Mouse (Mus musculus): ENCODE results near the gene Gatb. TPM values are rescaled to one million over a fixed set of nuclear protein-coding genes. Genes with fewer than 3 reads are reported as not detected.

The Gatb gene
- polyA plus RNA-seq, 1 experiment from 2014 or later: 23.2 TPM

GRCm38 (mm10) chr3:85635591-85635990, 61.7 kb downstream of the Gatb start:
- 94% methylated on average over 2 of the region's 2 CpGs for WGBS

DNA sequence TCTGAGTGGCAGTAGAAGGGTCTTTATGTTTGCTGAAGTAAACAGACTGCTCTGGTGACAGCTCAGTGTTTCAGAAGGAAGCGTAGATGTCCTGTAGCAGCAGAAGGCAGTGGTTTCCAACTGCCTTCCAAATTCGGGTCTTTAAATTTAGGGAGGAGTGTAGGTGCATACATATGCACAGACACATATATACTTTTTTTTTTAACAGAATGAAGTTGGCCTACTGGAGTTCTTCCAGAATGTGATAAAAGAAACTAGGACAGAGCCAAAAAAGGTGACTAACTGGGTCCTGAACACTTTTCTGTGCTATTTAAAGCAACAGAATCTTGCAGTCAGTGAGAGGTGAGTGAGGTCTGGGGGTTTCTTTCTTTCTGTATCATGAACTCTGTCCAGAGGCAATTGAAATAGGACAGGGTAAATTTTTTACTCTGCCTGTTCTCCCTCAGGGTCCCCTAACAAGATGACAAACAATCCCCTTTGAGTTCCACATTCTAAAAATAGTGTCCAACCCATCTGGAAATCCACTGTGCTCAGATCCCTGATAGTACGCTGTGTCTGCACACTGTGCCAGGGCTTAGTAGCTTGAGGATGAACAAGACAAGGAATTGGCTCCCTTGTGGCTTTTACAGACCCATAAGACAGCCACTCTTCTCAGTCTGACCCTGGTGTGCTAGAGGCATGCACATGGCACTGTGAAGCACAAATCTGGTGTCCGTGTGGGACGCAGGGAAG, 63.0 kb downstream of the Gatb start:
- Histone ChIP-seq H3K4me1 (ENCODE audit: control insufficient read depth, insufficient read depth, low read length) (no peaks in the 10 kb centered on the region), H3K4me2 (ENCODE audit: low read length) (no peak overlapping the region), H3K4me3 (ENCODE audit: low read depth, low read length) (no peak overlapping the region), H3K9me3 (replicated peaks; ENCODE audit: control insufficient read depth, low read length, poor library complexity, severe bottlenecking) (no peaks in the 10 kb centered on the region), H3K36me3 (ENCODE audit: control insufficient read depth, insufficient read depth, low read length) (no peaks in the 10 kb centered on the region; the same call in 1 of the 2 replicates), H3K27ac (ENCODE audit: low read length) (peak overlapping the region; percentile 14; the same call in 1 of the 2 replicates), H3K27me3 (ENCODE audit: control insufficient read depth, insufficient read depth, low read depth, low read length) (no peaks in the 10 kb centered on the region), H3K9ac (ENCODE audit: low read depth, low read length) (no peak overlapping the region)
- 94% methylated on average over 5 of the region's 5 CpGs for WGBS
- no peak for ATAC-seq

More at GRCm38 (mm10) chr3:85635591-85635990, 61.7 kb downstream of the Gatb start:
- no peak overlapping the region for H3K9ac ChIP-seq (ENCODE audit: low read depth, low read length)
- no peak overlapping the region for H3K4me3 ChIP-seq (ENCODE audit: low read depth, low read length)
- H3K9me3 ChIP-seq (replicated peaks; ENCODE audit: control insufficient read depth, low read length, poor library complexity, severe bottlenecking): no peaks in the 10 kb centered on the region
- no peaks in the 10 kb centered on the region for H3K4me1 ChIP-seq (ENCODE audit: control insufficient read depth, insufficient read depth, low read length)
- ATAC-seq: no peak
- H3K27me3 ChIP-seq (ENCODE audit: control insufficient read depth, insufficient read depth, low read depth, low read length): no peaks in the 10 kb centered on the region
- H3K27ac ChIP-seq (ENCODE audit: low read length): no peak overlapping the region
- H3K36me3 ChIP-seq (ENCODE audit: control insufficient read depth, insufficient read depth, low read length): no peaks in the 10 kb centered on the region; the same call in 1 of the 2 replicates
- H3K4me2 ChIP-seq (ENCODE audit: low read length): no peak overlapping the region

- WGBS: 93% methylated on average over 3 of the region's 3 CpGs
These were observed 67.8 kb downstream of the Gatb start for GRCm38 (mm10) chr3:85641751-85642150.

GRCm38 (mm10) chr3:85644814-85645213, 70.9 kb downstream of the Gatb start:
- Histone ChIP-seq H3K4me1 (ENCODE audit: control insufficient read depth, insufficient read depth, low read length) (no peaks in the 10 kb centered on the region), H3K4me3 (ENCODE audit: low read depth, low read length) (no peak overlapping the region), H3K9ac (ENCODE audit: low read depth, low read length) (no peak overlapping the region), H3K36me3 (ENCODE audit: control insufficient read depth, insufficient read depth, low read length) (no peaks in the 10 kb centered on the region), H3K4me2 (ENCODE audit: low read length) (no peak overlapping the region), H3K27ac (ENCODE audit: low read length) (0 out of 2 replicates have a peak overlapping the region, but pooled peaks have one; percentile 20), H3K27me3 (ENCODE audit: control insufficient read depth, insufficient read depth, low read depth, low read length) (no peaks in the 10 kb centered on the region), H3K9me3 (replicated peaks; ENCODE audit: control insufficient read depth, low read length, poor library complexity, severe bottlenecking) (no peaks in the 10 kb centered on the region)
- WGBS: 94% methylated on average over 3 of the region's 3 CpGs
- ATAC-seq: no peak

More at GRCm38 (mm10) chr3:85641751-85642150, 67.8 kb downstream of the Gatb start:
- no peak overlapping the region for H3K4me2 ChIP-seq (ENCODE audit: low read length)
- no peaks in the 10 kb centered on the region for H3K27me3 ChIP-seq (ENCODE audit: control insufficient read depth, insufficient read depth, low read depth, low read length)
- H3K9me3 ChIP-seq (replicated peaks; ENCODE audit: control insufficient read depth, low read length, poor library complexity, severe bottlenecking): no peaks in the 10 kb centered on the region
- no peak overlapping the region for H3K4me3 ChIP-seq (ENCODE audit: low read depth, low read length)
- no peak overlapping the region for H3K9ac ChIP-seq (ENCODE audit: low read depth, low read length)
- H3K36me3 ChIP-seq (ENCODE audit: control insufficient read depth, insufficient read depth, low read length): no peaks in the 10 kb centered on the region; the same call in 1 of the 2 replicates
- no peak for ATAC-seq
- H3K27ac ChIP-seq (ENCODE audit: low read length): no peak overlapping the region
- H3K4me1 ChIP-seq (ENCODE audit: control insufficient read depth, insufficient read depth, low read length): no peaks in the 10 kb centered on the region

GRCm38 (mm10) chr3:85645517-85646004, 71.6 kb downstream of the Gatb start:
- peak; percentile 82 for ATAC-seq
- H3K4me2 ChIP-seq (ENCODE audit: low read length): no peak overlapping the region
- no peak overlapping the region for H3K9ac ChIP-seq (ENCODE audit: low read depth, low read length)
- H3K4me1 ChIP-seq (ENCODE audit: control insufficient read depth, insufficient read depth, low read length): no peaks in the 10 kb centered on the region
- 64% methylated on average over 7 of the region's 7 CpGs for WGBS
- no peak overlapping the region for H3K4me3 ChIP-seq (ENCODE audit: low read depth, low read length)
- no peaks in the 10 kb centered on the region for H3K36me3 ChIP-seq (ENCODE audit: control insufficient read depth, insufficient read depth, low read length)
- no peaks in the 10 kb centered on the region for H3K9me3 ChIP-seq (replicated peaks; ENCODE audit: control insufficient read depth, low read length, poor library complexity, severe bottlenecking)
- H3K27ac ChIP-seq (ENCODE audit: low read length): peak overlapping the region; percentile 20; the same call in 1 of the 2 replicates
- H3K27me3 ChIP-seq (ENCODE audit: control insufficient read depth, insufficient read depth, low read depth, low read length): no peaks in the 10 kb centered on the region

DNA sequence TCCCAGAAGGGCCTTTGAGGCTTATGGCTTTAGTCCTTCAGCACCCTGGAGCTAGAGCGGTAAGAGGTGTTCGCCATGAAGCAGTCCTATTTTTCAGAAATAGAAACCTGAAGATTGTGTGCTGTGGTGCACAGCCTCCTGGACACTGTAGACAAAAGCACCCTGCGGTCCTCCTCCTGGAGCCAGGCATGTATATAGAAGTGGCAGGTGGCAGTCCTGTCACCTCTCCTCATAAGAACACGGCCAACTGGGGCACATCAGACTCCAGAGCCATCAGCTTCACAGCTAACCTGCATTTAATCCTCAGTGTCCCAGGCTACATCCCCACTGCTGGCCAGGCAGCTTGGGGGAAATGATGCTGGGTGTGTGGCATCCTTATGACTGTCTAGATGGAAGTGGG, 75.3 kb downstream of the Gatb start:
- Histone ChIP-seq H3K9me3 (replicated peaks; ENCODE audit: control insufficient read depth, low read length, poor library complexity, severe bottlenecking) (no peaks in the 10 kb centered on the region), H3K4me1 (ENCODE audit: control insufficient read depth, insufficient read depth, low read length) (no peaks in the 10 kb centered on the region), H3K4me2 (ENCODE audit: low read length) (no peak overlapping the region), H3K27me3 (ENCODE audit: control insufficient read depth, insufficient read depth, low read depth, low read length) (no peaks in the 10 kb centered on the region), H3K27ac (ENCODE audit: low read length) (no peak overlapping the region), H3K36me3 (ENCODE audit: control insufficient read depth, insufficient read depth, low read length) (no peaks in the 10 kb centered on the region), H3K9ac (ENCODE audit: low read depth, low read length) (no peak overlapping the region), H3K4me3 (ENCODE audit: low read depth, low read length) (no peak overlapping the region)
- WGBS: 88% methylated on average over 4 of the region's 4 CpGs
- ATAC-seq: no peak

- H3K27me3 ChIP-seq (ENCODE audit: control insufficient read depth, insufficient read depth, low read depth, low read length): no peaks in the 10 kb centered on the region
- H3K4me1 ChIP-seq (ENCODE audit: control insufficient read depth, insufficient read depth, low read length): no peaks in the 10 kb centered on the region
- H3K9ac ChIP-seq (ENCODE audit: low read depth, low read length): no peak overlapping the region
- H3K4me3 ChIP-seq (ENCODE audit: low read depth, low read length): no peak overlapping the region
- H3K9me3 ChIP-seq (replicated peaks; ENCODE audit: control insufficient read depth, low read length, poor library complexity, severe bottlenecking): no peaks in the 10 kb centered on the region
- peak overlapping the region; percentile 43; the same call in 1 of the 2 replicates for H3K27ac ChIP-seq (ENCODE audit: low read length)
- H3K4me2 ChIP-seq (ENCODE audit: low read length): no peak overlapping the region; the same call in 1 of the 2 replicates
- 0 out of 2 replicates have a peak, but pooled peaks have one; percentile 46 for ATAC-seq
- WGBS: 68% methylated on average over 4 of the region's 4 CpGs
- H3K36me3 ChIP-seq (ENCODE audit: control insufficient read depth, insufficient read depth, low read length): no peaks in the 10 kb centered on the region
These were observed 79.1 kb downstream of the Gatb start for GRCm38 (mm10) chr3:85652727-85653665.

- Histone ChIP-seq H3K27ac (ENCODE audit: low read length) (no peak overlapping the region), H3K36me3 (ENCODE audit: control insufficient read depth, insufficient read depth, low read length) (no peaks in the 10 kb centered on the region), H3K4me3 (ENCODE audit: low read depth, low read length) (no peak overlapping the region), H3K4me1 (ENCODE audit: control insufficient read depth, insufficient read depth, low read length) (no peaks in the 10 kb centered on the region), H3K9me3 (replicated peaks; ENCODE audit: control insufficient read depth, low read length, poor library complexity, severe bottlenecking) (no peaks in the 10 kb centered on the region), H3K9ac (ENCODE audit: low read depth, low read length) (no peak overlapping the region), H3K4me2 (ENCODE audit: low read length) (no peak overlapping the region), H3K27me3 (ENCODE audit: control insufficient read depth, insufficient read depth, low read depth, low read length) (no peaks in the 10 kb centered on the region)
- WGBS: 98% methylated on average over 3 of the region's 3 CpGs
- no peak for ATAC-seq
These were observed 81.6 kb downstream of the Gatb start for GRCm38 (mm10) chr3:85655538-85655937.
